Mouse (Mus musculus) CD8-positive naive resting alpha-beta T cell, adult 2 months (primary cell): ENCODE measurements at regions not wholly inside any gene's neighbourhood (a gene's known extent, or its start where the extent isn't known, plus 50 kb on each side); places are given as distances from the start of the nearest gene placed in this dataset.
A peak's percentile ranks its signal among the peaks of the same experiment; 100 is the strongest.

Source experiments
- DNase-seq, 2 experiments: peaks; one replicate each; pipeline ENCODE4 v3.0.0; 2022; ENCODE audit warnings: low read depth in 2 of 2, low spot score in 2 of 2

DNA sequence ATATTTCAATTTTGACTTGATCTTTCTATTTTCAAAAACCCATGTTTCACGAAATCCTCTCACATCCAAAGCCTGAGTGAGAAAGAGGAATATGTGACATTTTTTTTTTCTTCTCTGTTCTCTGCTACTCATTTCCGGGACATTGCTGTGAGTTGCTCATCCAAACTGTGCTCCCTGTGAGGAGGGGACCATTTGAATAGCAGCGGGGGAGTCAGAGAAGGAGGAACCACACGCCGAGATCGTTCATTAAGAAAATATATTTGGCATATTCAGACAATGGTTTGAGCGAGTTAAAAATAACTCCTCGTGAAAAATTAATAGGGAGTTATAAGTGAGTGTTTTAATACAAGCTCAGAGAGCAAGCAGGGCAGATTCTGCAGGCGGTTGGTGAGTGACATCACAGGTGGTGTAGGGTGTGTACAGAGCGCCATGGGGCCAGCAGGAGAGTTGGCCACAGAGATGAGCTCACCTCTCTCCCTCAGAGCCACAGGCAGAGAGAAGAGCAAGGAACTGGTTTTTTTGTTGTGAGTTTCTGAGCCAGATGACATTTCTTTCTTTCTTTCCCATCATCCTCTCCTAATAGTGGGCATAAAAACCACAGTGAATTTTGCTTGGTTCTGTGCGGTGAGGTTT, 54.4 kb upstream of the Calcoco1 start:
- no peak for DNase-seq

GRCm38 (mm10) chr15:102780626-102781025, 58.6 kb upstream of the Calcoco1 start:
- DNase-seq, result no peak

DNA sequence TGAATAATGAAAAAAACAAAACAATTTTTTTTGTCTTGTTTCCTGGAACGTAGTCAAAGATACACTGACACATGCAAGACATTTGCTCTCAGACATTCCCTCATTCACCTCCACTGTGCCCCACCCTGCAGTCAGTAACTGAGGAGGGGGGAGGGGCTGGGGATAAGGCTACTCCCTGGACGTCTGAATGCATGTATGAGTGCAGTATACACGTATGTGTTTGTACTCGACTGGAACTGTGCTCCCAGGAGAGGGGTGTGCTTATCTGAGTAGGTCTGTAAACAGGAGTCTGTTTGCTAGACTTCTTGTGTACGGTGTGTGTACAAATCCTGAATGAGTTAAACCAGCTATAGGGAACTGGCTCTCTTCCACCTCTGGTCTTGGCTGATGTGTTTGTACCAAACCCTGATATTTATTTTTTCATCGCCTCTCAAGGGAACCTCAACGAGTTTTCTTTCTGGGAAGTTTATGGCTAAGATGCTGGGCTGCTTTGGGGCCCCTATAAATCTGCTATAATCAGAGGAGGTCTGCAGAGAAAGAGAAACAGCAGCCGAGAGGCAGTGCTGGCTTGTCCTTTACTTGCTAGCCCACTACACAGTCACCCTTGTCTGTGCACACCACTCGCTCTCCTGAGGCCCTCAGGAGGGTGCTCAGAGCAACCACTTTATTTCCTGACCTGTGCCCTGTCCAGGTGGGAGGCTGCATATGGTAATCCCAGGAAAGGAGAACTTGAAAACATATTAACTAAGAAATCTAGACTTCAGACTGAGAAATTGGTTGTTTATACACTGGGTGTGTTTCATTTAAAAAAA, 61.2 kb upstream of the Calcoco1 start:
- DNase-seq, result no peak

DNA sequence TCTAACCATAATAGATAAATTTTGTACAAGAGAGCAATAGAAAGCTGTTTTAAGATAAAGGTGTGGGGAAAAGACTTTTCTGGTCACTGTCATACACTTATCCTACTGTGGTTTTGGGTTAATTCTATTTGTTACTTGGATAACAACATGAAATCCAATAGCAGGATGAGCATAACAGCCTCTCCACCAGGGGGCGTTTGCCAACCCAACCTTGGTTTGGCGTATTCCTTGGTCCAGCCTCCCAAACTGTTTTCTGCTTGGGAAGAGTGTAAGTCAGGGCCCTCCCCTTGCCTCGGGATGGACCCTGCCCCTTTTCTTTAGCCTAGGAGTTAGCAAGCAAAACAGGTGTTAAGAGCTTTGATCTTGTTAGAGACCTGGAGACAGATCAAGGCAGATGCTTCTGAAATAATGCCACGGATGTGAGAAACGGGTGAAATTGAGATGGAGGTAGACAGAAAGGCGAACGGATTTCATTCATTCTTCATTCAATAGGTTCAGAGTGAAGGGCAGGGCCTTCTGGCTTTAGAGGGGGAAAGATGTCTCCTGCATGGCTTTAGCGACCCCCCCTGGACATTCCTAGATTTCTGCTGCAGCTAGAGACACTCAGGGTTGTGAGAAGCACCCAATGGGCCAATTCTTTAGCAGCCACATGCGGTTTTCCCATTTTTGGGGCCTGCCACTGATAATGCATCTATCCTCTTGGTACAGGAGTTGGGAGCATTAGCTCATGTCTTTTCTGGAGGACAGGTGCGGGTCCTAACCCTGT, 63.3 kb upstream of the Calcoco1 start:
- peak in 1 of 2 experiments; percentile 34 for DNase-seq

GRCm38 (mm10) chr15:102788846-102789518, 67.0 kb upstream of the Calcoco1 start:
- DNase-seq, result no peak

GRCm38 (mm10) chr15:102797020-102797618, 75.1 kb upstream of the Calcoco1 start:
- no peak for DNase-seq

- DNase-seq, result no peak
These were observed 78.1 kb upstream of the Calcoco1 start for GRCm38 (mm10) chr15:102800049-102800448.

DNA sequence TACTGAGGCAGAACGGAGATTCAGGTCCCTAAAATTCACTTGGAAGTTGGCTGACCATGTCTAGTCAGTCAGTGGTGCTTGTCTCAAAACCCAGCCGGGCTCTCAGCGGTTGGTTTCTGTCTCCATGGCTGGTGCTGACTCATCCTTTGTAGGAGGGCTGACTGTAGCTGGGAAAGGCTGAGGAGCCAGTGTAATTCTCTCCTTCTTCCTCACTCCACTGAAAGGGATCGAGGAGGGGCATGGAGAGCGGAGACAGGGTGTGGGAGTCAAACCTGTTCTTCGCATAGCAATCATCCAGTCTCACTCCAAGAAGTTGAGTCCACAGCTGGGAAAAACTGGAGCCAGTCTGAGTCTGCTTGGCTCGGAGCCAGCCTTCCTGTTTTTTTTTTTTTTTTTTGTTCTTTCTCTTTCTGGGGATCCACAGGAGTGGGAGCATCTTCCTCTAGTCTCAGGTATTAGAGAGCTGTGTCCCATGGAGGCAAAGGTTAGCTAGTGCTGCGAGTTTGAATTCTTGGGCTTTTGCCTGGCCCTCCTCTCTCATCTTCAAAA, 80.4 kb upstream of the Calcoco1 start:
- no peak for DNase-seq

DNA sequence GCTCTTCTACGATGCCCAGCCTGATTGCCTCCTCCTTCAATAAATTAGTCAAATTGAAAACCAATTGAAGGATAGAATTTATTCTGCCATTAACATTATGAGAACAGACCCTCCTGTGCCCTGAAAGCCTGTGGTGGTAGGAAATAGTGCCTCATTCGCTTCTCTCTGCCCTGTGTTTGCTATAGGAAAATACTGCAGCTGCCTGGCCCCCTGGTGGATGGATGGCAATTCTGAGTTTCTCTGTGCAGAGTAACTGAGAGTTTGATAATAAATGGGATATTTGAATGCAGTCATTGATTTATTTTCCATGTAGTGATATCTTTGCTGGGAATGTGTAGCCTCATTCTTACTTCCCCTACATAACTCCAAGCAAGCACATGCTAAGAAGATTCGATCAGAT, 85.4 kb upstream of the Calcoco1 start:
- DNase-seq, result no peak

DNA sequence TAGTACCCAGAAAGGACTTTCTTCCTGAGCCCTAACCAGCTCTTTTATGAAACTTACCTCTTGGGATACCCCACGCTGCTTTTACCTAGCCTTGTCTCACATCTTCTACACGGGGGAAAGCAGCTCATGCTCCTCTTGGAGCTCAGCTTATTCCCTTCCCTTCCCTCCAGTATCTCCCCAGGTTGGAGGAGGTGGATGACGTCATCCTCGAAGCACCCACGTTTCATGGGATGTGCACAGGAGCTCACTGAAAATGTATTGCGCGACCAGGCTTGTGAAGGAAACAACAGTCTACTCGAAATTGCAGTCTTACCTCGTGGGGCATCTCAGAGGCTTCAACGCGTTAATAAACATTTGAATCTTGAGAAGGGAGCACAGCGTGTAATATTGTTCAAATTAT, 97.2 kb upstream of the Calcoco1 start:
- DNase-seq, result no peak

DNA sequence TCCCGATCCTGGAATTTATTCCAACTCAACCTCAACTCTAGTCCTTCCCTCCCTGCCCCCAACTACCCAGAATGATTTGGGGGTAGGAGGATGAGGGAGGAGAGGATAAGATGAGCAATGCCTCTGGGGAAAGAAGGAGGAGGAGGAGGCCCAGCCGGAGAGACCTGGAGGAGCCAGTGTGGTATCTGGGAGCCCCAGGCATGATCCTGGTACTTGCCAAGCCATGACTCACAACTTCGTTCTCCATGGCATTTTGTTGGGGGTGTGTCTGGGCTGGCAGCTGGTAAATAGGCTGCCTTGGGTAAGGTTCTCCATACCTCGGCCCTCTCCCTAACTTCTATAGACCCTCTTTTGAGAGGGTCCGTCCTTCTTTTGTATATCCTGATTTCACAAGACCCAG, 81.2 kb upstream of the Hoxc13 start:
- no peak for DNase-seq

- DNase-seq, result no peak
These were observed 58.5 kb upstream of the Hoxc13 start for GRCm38 (mm10) chr15:102862374-102862773.

DNA sequence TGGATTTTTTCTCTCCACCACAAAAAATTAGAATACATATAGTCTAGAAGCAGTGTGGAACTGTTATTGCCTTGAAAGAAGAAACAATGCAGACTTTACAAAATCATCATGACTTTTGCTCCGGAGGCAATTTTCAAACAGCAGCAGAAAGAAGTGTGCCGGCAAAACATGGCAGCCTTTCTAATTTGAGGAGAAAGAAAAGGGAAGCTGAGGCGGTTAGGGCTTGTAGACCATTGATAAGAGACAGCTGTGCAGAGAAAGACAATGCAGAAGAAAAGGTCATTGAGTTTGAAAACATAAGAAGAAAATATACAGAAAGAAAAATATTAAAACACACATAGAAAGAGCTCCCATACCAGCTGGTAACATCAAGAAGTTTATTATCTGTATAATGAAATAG, 54.1 kb upstream of the Hoxc13 start:
- DNase-seq, result no peak
